Mouse (Mus musculus) left cerebral cortex, postnatal 36 days (tissue): ENCODE data around the gene Bckdha. TPM values are rescaled to one million over a fixed set of nuclear protein-coding genes. Genes with fewer than 3 reads are reported as not detected.

Source experiments
- total RNA-seq, 2 experiments: library from RNA; stranded (reverse); gene quantifications; 2 replicates each; pipeline ENCODE4 v1.2.3; 2021

Gene Bckdha
- total RNA-seq, 2 experiments from 2014 or later = 33.0 to 40.9 TPM

Other genes starting within 250 kb of the Bckdha start
- gene Cxcl17, start 246.1 kb downstream of the Bckdha start, total RNA-seq = not detected
- gene Ceacam1, start 181.4 kb downstream of the Bckdha start, total RNA-seq = 1 to 10 TPM; 2.0 to 3.0 TPM
- gene Ceacam2, start 119.1 kb downstream of the Bckdha start, total RNA-seq = under 1 TPM; 0.27 to 0.42 TPM
- not detected for gene Erich4, start 43.1 kb downstream of the Bckdha start, total RNA-seq
- 10 to 100 TPM; 53.6 to 53.8 TPM for gene Dmac2, start 39.6 kb downstream of the Bckdha start, total RNA-seq
- 1 to 10 TPM in 1 of 2 experiments, under 1 TPM in 1; 0.20 to 1.1 TPM for gene B3gnt8, start 32.3 kb downstream of the Bckdha start, total RNA-seq
- 10 to 100 TPM; 24.0 to 26.4 TPM for gene Exosc5, start 183 bp upstream of the Bckdha start, total RNA-seq
- gene Tmem91, start 16.2 kb upstream of the Bckdha start, total RNA-seq = 10 to 100 TPM; 25.4 to 31.4 TPM
- gene B9d2, start 21.8 kb upstream of the Bckdha start, total RNA-seq = 10 to 100 TPM; 23.7 to 28.9 TPM
- gene Tgfb1, start 28.0 kb upstream of the Bckdha start, total RNA-seq = 1 to 10 TPM; 7.9 to 8.8 TPM
- 10 to 100 TPM; 61.2 TPM for gene Ccdc97, start 60.1 kb upstream of the Bckdha start, total RNA-seq
- 100 to 1,000 TPM; 103 to 107 TPM for gene Hnrnpul1, start 95.8 kb upstream of the Bckdha start, total RNA-seq
- 10 to 100 TPM; 40.2 to 41.7 TPM for gene Axl, start 129.7 kb upstream of the Bckdha start, total RNA-seq
- 1 to 10 TPM; 2.9 to 3.8 TPM for gene Cyp2s1, start 157.9 kb upstream of the Bckdha start, total RNA-seq
- gene Cyp2b10, start 238.6 kb upstream of the Bckdha start, total RNA-seq = under 1 TPM in 1 of 2 experiments, not detected in 1; 0.54 TPM